Mouse (Mus musculus): ENCODE results near the gene Vamp2.

Gene Vamp2

DNA sequence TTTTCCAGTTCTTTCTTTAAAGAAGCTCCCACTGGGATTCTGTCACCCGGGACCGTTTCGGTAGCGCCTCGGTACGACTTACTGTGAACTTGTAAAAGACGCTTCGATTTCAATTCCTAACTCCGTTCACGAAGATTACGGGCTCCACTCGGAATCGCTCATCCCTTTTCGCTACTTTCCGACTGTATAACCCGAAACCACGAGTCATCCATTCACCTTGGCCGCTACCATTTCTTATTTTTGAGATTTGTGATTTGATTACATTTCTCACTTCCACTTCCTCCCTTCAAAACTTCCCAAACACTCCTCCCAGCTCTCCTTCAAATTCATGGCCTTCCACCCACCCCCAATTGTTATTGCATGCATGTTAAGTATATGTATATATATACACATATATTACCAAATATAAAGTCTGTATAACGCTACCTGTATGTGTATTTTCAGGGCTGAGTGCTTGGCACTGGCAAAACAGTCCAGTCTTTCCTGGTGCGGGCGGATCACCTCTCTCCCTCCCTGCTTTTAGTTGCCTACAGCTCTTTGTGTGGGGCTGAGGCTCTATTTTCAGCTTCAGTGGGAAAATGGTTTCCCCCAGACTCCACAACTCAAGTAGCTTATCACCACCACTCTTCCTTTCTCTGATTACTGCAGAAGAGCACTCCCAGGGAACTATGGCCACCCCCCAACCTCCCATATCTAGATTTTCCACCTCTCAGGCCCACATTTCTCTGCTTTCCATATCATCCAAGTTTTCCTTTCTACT, 22.9 kb downstream of the Vamp2 start:
- in situ Hi-C loops (cut with MboI; ENCODE audit: low sequenced_read_pairs) = no loop called here

DNA sequence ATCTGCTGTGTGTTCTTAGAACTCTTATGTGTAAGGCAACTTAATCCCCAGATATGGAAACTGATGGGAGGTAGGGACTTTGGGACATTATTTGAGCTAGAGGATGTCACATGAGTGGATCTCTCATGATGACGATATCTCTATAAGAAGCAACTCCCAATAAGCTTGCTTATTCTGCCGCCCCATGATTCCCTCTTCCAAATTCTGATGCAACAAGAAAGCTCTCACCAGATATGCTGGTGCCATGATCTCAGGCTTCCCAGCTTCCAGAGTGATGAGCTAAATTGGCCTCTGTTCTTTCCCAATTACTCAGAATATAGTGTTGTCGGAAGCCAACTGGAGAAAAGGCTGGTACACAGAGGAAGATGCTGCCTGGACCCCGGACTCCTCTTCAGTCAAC, 23.6 kb downstream of the Vamp2 start:
- in situ Hi-C loops (cut with MboI; ENCODE audit: low sequenced_read_pairs) = no loop called here

DNA sequence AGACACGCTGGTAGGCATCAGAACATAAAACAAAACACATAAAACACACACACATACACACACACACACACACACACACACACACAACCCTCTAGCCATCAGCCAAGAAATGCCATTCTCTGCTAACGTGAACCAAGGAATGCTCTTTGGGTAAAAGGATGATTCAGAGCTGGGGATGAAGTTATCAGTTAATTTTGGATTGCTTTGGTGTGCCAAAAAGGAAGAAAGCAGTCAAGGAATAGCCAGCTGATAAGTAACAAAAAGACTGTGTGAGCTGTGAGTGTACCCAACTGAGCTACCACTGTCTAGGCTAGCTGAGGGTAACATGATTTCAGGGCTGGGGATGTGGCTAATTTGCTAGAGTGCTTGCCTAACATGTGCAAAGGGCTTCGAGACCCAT, 25.7 kb downstream of the Vamp2 start:
- in situ Hi-C loops (cut with MboI; ENCODE audit: low sequenced_read_pairs) = no loop called here

DNA sequence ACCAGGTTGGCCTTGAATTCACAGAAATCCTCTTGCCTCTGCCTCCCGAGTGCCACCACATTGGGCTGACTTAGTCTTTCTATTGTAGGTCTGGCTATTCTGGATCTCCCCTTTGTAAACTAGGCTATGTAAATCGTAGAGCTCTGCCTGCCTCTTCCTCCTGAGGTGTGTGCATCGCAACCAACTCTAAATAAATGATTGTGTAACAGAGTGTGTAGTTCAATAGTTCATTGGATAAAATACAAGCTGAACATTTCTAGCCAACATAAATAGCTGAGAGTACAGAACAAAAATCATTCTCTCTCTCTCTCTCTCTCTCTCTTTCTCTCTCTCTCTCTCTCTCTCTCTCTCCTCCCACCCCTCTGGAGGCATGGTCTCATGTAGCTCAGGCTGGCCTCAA, 26.3 kb downstream of the Vamp2 start:
- in situ Hi-C loops (cut with MboI; ENCODE audit: low sequenced_read_pairs) = no loop called here

DNA sequence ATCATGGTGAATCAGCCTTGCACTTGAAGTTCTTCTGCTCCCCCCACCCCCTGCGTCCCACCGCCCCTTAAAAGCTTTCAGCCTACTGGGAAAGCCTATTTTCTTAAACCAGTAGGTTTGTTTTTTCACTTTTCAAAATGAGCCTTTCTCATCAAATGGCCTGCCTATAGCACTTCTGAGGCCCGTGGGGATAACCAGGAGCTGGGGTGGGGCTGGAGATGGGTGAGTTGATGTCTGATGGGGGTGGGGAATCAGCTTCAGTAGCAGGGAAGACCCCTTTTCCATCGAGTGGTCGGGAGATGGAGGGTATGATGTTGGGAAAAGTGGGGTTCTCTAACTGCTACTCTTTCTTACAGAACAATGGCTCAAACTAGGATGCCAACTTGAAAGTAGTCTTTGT, 28.6 kb downstream of the Vamp2 start:
- in situ Hi-C loops (cut with MboI; ENCODE audit: low sequenced_read_pairs) = no loop called here

DNA sequence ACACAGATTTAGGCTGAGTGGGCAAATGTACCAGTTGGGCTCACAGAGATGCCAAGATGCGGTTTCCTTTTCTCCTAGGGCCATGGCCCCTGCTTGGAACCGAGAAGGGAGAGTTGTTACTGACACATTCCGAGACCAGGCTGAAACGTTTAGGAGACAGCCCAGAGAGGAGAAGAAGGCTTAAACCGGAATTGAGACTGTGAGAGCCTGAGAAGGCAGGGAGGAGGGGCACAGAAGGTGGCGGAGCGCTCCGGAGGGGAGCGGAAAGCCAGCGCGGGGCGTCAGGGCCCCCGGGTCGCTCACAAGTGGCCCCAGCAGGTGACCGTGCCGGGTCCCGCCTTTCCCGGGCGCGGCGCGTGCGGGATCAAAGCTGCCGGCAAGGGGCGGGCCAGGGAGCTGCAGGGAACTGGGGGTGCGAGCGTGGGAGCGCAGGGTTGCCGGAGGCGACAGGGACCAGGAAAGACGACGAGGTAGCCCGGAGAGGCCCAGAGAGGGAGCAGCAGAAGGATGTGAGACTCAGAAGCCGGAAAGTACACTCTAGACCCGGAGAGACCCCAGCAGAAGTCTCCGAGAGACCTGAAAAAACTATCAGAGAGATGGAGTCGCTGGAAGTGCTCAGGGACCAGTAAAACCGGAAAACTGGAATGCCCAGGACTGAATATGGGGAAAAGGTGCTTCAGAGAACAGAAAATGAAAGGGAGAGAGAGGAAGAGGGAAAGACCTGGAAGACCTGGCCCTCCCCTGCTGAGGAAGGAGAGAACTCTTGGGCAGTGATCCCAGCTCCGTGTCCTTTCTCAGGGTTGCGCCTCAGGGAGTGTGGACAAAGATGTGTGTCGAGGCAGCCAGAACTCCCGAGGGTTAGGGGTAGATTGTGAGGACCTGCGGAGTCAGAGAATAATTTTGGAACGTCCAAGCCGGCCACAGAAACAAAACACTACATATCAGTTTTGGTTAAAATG, 29.7 kb downstream of the Vamp2 start:
- in situ Hi-C loops (cut with MboI; ENCODE audit: low sequenced_read_pairs) = no loop called here

DNA sequence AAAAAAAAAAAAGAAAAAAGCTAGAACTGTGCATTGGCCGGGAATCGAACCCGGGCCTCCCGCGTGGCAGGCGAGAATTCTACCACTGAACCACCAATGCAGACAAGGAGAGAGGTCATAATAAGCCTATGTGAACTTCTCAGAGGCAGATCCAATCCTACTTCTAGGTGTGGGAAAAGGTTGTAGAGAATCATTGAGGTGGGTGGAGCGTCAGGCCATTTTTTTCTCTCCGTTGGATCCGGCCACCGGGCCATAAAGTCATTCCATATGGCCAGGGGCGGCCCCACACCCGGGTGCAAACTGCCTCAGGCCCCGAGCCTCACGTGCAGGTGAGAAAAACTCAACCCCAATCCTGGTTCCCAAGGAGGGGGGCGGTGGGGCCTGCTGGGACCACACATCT, 30.5 kb downstream of the Vamp2 start:
- in situ Hi-C loops (cut with MboI; ENCODE audit: low sequenced_read_pairs) = no loop called here

DNA sequence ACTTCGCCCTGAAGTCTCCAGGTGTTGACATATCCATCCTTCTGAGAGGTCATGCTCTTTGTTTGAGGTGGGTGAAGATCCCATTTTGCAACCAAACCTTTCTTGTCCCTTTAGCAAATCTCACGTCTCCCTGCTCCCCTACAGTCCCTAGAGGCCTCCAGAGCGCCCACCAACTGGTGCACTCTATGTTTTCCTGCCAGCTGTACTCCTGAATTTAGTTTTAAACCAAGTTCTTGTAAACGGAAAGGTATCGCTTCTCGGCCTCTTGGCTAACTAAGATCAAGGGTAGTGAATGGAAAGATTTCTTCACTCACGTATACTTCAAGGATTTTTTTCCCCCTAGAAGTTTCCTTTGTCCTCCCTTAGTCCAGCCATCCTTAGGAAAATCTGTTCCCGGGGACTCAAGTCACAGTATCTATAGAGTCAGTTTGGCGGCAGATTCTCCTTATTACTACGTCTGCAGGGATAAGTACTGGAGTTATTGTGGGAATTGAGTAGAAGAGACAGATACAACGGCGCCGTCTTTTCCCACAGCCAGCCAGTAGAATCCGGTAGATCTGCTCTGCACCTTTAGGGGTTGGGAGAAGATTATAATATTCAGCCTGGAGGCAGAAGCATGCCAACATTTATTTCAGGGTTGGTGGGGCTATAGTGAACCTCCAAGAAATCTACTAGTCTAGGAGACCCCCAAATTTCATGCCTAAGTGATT, 31.3 kb downstream of the Vamp2 start:
- in situ Hi-C loops (cut with MboI; ENCODE audit: low sequenced_read_pairs) = no loop called here

DNA sequence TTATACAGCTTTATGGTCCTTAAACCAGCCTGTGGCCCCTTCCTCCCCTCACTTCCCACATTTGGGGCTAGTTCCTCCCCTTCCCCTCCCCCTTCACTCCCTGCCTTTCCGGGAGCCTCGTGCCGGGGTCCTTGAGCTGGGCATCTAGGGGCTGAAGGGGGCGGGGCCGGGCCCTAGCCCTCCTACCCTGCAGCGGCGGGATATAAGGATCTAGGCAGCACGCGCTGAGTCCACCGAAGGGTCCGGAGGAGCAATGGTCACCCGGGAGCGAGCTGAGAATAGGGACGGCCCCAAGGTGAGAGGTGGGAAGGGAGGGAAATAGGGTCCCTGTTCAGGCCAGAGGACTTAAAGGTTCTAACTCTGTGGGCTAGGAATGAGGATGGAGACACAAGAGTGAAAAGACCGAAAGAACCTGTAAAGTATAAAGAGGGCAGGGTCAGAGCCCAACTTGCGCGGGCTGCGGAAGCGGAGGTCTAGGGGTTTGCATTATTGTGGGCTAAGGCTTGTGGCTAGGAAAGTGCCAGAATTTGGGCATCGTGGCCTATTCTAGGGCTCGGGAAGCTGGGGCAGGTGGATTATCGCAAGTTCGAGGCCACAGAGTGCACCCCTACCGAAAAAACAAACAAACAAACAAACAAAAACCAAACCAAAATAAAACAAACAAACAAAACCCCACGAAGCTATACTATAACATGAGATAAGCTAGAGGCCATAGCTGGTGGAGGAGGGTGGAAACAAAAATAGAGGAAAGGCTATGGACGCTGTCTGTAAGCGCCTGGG, 32.1 kb downstream of the Vamp2 start, which contains the start of gene Hes7:
Gene Hes7 (plus strand): TSS at position 184 of the 780 bp plus-strand sequence.
- in situ Hi-C loops (cut with MboI; ENCODE audit: low sequenced_read_pairs) = no loop called here

DNA sequence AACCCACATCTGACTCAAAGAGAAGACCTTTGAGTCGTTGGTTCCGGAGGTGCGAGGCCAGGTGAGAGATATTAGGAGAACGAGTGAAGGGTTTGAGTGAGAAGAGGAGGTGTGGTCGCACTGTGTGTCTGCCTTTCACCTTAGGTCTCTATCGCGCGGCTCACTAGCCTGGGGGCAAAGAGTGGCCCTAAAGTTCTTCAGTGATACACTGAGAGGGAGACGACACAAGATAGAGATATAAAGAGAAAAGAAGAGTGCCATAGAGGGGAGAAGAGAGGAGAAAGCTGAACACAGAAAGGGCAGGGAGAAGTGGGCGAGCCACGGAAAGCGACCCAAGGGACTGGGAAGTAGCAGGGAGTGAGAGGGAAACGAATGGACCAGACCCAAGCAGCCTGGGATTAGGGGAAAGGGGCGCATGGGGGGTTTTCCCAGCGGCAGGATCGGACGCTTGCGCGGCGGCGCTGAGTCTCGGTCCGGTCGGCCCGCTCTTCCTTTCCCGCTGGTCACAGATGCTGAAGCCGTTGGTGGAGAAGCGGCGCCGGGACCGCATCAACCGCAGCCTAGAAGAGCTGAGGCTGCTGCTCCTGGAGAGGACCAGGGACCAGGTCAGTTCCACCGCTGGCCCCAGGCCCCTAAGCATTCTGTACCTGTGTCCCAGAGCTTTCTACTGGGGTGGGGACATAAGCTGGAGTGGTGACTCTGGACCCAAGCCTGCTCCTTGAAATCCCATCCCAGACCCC, 32.9 kb downstream of the Vamp2 start:
- in situ Hi-C loops (cut with MboI; ENCODE audit: low sequenced_read_pairs) = no loop called here

DNA sequence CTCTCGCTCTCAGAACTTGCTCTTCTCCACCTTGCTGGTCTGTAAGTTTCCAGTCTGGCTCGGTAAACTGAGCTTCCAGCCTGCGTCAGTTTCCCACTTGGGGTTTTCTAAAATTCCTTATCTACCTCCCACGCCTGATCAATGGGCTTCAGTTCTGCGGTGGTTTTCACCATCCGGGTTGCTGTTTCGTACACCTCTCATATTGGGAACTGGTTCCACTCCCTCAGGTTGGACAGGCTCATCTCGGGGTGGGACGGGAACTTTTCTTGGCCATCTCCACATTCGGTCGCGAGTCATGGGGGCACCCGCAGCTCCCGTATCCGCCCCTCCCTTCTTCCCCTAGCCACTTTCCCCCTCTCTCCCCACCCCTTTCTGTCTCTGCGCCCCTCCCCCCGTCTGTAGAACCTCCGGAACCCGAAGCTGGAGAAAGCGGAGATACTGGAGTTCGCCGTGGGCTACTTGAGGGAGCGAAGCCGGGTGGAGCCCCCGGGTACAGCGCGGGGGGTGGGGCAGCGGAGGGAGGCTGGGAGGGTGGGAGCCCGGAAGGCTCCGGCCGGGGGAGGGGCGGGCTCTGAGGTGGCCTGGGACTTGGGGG, 33.5 kb downstream of the Vamp2 start:
- in situ Hi-C loops (cut with MboI; ENCODE audit: low sequenced_read_pairs) = no loop called here

DNA sequence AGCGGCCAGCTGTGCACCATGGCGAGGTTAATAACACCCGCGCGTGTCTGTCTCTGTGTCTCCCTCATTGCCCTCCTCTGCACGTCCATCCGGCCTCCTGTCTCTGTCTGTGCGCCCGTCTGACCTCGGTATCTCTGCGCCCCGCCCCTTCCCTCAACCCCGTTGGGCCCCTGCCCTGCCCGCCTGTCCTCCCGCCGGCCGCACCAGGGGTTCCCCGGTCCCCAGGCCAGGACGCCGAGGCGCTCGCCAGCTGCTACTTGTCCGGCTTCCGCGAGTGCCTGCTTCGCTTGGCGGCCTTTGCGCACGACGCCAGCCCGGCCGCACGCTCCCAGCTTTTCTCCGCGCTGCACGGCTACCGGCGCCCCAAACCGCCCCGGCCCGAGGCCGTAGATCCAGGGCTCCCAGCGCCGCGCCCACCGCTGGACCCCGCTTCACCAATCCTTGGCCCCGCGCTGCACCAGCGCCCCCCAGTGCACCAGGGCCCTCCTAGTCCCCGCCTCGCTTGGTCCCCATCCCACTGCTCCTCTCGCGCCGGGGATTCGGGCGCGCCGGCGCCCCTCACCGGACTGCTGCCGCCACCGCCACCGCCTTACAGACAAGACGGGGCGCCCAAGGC, 34.2 kb downstream of the Vamp2 start, which contains the start of gene 9130213A22Rik:
Gene 9130213A22Rik (minus strand): TSS at position 254 of the 616 bp plus-strand sequence.
- in situ Hi-C loops (cut with MboI; ENCODE audit: low sequenced_read_pairs) = no loop called here

DNA sequence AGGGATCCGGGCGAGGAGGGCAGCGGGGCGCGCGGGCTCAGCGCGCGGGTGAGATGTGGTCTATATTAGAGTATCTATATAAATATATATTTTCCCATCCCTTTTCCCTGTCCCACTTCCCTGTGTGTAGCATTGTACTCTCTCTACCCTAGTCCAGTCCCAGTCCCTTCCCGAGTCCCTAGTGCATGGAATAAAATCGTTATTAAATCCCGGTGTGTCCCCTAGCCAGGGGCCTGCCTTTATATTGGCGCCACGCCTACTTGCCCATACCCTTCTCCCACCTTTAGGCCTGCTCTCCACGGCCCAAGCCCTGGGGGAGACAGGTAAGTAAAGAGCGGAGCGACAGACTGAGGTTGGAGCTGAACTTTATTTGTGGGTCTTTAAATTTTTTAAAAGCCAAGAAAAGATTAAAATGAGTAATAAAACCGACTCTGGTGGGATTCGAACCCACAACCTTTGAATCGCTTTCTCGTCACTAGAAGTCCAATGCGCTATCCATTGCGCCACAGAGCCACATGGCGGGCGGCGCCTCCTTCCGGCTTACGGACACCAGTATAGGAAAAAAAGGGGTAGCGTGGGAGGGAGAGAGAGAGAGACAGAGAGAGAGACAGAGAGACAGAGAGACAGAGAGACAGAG, 34.9 kb downstream of the Vamp2 start:
- in situ Hi-C loops (cut with MboI; ENCODE audit: low sequenced_read_pairs) = no loop called here

DNA sequence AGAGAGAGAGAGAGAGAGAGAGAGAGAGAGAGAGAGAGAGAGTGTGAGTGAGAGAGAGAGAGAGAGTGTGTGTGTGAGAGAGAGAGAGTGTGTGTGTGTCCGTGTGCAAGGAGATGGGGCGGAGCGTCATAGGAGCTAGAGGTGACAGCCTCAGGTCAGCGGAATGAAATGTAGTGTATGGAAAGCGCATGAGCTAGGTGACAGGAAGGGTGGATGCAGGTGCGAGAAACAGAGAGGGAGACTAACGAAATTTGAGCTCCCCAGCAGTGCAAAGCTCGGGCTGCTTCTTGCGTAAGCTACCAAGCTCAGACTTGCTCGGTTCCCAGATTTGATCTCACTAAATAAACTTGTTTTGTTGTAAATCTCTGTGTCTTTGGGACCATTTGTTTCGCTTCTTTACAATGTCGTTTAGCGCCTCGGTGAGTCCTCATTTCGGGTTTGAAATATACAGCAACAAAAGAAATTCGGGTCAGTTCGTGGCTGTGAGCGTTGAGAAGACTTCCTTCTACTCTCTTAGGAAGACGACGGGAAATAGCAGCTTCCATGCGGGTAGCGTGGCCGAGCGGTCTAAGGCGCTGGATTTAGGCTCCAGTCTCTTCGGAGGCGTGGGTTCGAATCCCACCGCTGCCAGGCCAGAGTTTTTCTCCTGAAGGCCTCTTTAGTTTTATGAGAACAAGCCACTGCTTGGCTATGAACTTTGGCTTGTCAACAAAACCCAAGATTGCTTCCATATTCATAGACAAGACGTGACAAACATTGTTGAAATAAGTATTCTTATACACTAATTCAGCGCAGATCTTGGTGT, 35.6 kb downstream of the Vamp2 start:
- in situ Hi-C loops (cut with MboI; ENCODE audit: low sequenced_read_pairs) = no loop called here

DNA sequence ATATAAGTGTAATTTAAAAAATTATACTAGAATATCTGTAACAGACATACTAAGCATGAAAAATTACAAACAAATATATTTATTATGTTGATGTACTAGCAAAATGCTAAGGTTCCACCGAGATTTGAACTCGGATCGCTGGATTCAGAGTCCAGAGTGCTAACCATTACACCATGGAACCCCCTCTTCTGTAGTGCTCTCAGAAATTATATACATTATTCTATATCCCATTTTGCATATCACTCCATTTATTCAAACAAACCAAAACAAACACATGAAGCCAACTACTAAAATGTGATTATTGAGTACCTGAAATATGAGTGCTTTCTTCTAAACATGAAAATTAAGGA, 36.2 kb downstream of the Vamp2 start:
- in situ Hi-C loops (cut with MboI; ENCODE audit: low sequenced_read_pairs) = no loop called here

DNA sequence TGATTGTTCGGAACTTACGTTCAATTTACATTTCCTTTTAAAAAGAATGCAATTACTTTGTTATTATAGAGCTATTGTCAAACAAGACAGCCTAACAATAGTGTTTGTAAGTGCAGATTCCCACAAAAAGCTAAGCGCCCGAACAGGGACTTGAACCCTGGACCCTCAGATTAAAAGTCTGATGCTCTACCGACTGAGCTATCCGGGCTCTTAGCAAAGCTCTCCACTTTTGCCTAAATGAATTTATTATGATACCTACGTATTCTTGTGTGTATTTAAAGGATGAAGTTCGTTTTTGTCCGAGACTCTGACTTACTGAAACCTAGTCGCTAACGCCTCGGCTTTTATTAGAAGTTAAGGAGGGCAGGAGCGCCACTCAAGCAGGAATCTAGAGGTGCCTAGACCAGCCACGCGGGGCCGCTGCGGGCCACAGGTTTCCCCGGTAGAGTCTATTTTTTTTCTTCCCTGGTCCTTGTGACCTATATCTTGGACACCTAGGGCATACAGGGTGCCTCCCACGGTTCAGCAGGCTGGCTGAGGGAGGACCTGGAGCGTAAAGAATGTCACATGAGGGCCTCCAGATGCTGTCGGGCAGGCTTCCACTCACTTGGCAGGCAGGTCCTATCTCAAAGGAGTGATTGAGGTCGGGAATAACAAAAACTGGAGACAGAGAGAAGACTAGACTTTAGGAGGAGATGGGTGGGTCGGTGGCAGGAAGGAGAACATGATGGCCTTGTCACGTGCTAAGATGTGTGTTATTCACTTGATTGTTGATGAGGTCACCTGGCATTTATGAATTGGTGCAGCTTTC, 37.0 kb downstream of the Vamp2 start:
- in situ Hi-C loops (cut with MboI; ENCODE audit: low sequenced_read_pairs) = no loop called here

DNA sequence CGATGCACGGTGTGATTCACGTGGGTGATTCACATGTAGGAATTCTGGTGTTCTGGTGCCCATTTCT, 37.4 kb downstream of the Vamp2 start, which contains the start of gene Aloxe3:
Gene Aloxe3 (plus strand): TSS at position 45 of the 67 bp plus-strand sequence.
- in situ Hi-C loops (cut with MboI; ENCODE audit: low sequenced_read_pairs) = no loop called here

Data from CH12F3 (cell line).